Mouse (Mus musculus) lung, adult 18-20 months (tissue): Measurements from ENCODE around the gene Bcap31.

Experiments
- DNase-seq, 2 experiments: peaks; one replicate each; pipeline ENCODE4 v3.0.0; 2022; ENCODE audit warnings: mixed read lengths in 2 of 2

Bcap31 gene

DNA sequence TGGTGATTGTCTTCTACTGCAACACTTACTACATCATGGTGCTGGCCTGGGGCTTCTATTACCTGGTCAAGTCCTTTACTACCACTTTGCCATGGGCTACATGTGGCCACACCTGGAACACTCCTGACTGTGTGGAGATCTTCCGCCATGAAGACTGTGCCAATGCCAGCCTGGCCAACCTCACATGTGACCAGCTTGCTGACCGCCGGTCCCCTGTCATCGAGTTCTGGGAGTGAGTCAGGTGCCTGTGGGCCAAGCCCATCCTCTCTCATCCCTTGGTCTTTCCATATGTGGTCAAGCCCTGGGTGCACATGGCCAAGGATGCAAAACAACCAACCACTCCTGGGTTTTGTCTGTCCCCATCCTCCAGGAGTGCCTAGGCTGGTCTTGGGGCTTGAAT, 39.3 kb downstream of the Bcap31 start:
- no peak for DNase-seq

GRCm38 (mm10) chrX:73675231-73675630, 40.7 kb downstream of the Bcap31 start:
- DNase-seq, result no peak

DNA sequence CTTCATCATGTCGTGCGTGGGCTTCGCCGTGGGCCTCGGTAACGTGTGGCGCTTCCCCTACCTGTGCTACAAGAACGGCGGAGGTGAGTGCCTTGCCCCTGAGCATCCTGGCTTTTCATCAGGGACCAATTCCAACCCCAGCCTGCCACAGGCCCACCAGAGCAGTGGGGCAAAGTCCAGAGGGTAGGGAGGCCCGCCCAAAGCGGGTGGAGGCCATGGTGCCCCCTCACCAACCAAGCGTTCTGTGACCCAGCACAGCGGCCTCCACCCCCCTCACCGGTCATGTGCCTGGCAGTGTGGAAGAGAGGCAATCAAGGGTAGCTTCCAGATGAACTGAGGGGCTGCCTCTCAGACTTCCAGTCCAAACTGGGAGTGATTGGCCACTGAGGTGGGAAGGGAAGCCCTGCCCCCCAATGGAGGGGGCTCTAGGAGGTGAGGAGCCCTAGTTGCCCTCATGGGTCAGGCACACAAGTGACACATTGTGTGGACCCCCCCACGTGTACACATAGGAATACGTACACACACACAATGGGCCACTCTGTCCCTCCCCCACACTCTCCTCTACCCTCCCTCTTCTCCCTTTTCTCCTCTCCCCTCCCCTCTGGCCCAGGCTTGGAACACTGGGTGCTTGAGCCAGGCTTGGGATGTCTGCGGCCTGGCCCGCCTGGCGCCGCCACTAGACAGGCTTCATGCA, 41.9 kb downstream of the Bcap31 start:
- DNase-seq, result peak in 1 of 2 experiments; percentile 24

DNA sequence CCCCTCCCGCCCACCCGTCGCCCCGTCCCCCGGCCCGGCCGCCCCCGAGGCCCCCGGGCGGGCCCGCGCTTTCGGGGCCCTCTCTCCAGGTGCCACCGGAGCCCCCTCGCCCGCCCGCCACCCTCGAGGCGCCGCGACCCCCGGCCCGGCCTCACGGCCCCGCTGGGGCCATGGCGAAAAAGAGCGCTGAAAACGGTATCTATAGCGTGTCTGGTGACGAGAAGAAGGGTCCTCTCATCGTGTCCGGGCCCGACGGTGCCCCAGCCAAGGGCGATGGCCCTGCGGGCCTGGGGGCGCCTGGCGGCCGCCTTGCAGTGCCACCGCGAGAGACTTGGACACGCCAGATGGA, 42.4 kb downstream of the Bcap31 start:
- no peak for DNase-seq

- peak; percentile 69 to 74 for DNase-seq
Measured at GRCm38 (mm10) chrX:73672879-73673618, 42.9 kb downstream of the Bcap31 start, which contains the start of gene Slc6a8. Slc6a8 (plus strand) TSS chrX:73673150.

- DNase-seq, result peak; percentile 36 to 53
Measured at GRCm38 (mm10) chrX:73672031-73672431, 43.9 kb downstream of the Bcap31 start.

DNA sequence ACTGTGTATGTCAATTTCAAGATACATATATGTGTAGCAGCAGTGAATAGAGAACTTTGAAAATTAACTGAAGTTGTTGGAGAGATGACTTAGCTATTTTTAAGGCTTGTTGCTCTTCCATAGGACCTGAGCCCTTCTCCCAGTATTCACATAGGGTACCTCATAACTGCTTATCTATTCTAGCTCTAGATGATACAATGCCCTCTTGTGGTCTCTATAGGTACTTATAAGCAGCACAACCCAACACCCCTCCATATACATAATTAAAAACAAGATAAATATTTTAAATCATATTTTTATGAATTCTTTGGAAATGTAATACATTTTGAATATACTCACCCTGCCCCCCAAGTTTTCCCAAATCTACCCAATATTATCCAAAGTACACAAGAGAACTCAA, 52.8 kb downstream of the Bcap31 start:
- no peak for DNase-seq

- no peak for DNase-seq
Measured at GRCm38 (mm10) chrX:73660284-73660665, 55.7 kb downstream of the Bcap31 start.

DNA sequence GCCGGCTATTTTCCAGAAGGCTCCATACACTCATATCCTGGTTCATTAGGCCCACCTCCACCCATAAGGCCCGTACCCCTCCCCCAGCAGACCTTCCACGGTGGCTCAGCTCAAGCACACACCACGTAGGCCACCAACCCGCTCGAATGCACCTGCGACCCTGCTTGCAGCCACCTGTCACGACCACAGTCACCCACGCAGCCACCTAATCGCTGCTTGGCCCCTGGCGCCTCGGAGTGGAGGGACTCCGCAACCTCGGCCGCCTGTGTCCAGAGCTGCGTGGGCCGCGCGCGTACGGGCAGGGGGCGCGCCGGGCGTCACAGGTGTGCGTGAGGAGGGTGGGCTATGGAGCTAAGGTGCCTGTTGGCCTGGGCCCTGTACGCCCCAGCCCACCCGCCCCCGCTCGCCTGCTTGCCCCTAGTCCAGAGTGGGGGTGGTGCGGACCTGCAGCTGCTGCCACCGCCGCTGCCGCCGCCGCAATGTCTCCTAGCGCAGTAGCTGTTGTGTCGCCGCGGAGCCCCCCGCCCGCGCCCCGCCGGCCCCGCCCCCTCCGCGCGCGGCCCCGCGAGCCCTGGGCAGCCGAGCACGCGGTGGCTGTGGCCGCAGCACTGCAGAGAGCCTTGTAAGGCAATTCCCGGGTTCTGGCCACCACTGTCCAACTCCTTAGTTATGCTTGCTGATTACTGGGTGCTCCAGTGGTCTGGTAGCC, 56.2 kb downstream of the Bcap31 start, which contains the start of gene Pnck:
Gene Pnck, minus strand, starts transcription at position 543 of the 709 bp plus-strand sequence.
- no peak for DNase-seq

DNA sequence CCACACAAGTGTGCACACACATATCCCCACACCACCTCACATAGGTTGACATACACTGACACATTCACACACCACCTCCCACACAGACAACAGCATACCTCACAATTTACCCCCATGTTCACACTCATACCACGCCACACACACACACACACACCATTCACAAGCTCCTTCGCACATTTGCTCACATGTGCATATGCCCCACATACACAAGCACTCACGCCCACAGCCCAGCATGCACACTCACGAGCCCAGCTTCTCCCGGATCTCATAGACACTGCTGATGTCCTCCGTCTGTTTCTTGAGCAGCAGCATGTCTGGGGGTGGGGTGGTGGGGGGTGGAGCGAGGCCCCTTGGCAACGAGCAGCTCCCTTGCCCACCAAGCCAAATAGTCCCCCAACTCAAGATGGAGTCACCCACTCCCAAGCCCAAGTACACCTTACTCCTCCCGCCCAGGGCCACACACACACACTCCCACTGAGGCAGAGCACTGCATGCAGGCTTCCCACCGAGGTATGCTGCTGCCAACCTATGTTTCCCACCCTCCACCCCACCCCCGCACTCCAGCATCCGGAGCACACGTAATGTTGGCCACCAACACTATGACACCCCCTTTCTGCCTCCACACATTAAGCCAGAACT, 56.9 kb downstream of the Bcap31 start:
- DNase-seq, result no peak

- no peak for DNase-seq
Measured at GRCm38 (mm10) chrX:73658391-73658790, 57.6 kb downstream of the Bcap31 start.

DNA sequence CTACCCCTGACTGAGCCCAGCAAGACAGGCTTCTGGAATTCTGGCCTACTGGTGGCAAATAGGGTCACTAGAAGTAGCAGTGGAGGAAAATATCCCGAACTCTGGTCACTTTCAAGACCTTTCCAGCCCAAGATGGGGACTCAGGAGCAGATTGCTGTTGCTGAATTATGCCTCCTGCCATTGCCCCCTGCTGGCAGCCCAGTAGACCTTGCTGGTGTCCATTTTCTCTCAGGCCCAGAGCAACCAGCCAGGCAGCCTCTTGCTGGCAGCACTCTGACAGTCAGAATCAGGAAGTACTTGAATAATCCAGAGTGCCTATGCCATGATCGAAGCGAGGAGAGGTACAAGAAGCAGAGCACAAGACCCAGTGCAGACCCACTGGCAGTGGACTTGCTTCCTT, 60.4 kb downstream of the Bcap31 start:
- DNase-seq, result peak; percentile 44 to 51

GRCm38 (mm10) chrX:73654177-73654576, 61.8 kb downstream of the Bcap31 start:
- peak; percentile 46 to 74 for DNase-seq

GRCm38 (mm10) chrX:73653392-73653791, 62.6 kb downstream of the Bcap31 start:
- DNase-seq, result no peak

GRCm38 (mm10) chrX:73650869-73651268, 65.1 kb downstream of the Bcap31 start:
- no peak for DNase-seq

- no peak for DNase-seq
Measured at GRCm38 (mm10) chrX:73645121-73645520, 70.9 kb downstream of the Bcap31 start.

- no peak for DNase-seq
Measured at GRCm38 (mm10) chrX:73639901-73640469, 76.0 kb downstream of the Bcap31 start.

- peak; percentile 46 to 61 for DNase-seq
Measured at GRCm38 (mm10) chrX:73639255-73639675, 76.7 kb downstream of the Bcap31 start, which contains the start of gene Dusp9. Dusp9 (plus strand) TSS chrX:73639419.

- DNase-seq, result no peak
Measured at GRCm38 (mm10) chrX:73637415-73637814, 78.6 kb downstream of the Bcap31 start.
